Mouse (Mus musculus) liver, embryonic 15.5 days (tissue): ENCODE results near the gene Arfgap1. TPM values are rescaled to one million over a fixed set of nuclear protein-coding genes. Genes with fewer than 3 reads are reported as not detected.

Experiments
- ATAC-seq: fragments of 200-750 bp; cut with Nextera tagmentation; 2 replicates; pipeline ENCODE4 v1.8.0; 2017; ENCODE audit warnings: moderate number of reproducible peaks, mild to moderate bottlenecking, moderate library complexity; ENCODE audit not compliant: insufficient read depth
- H3K27ac ChIP-seq: fragments of 300-500 bp; sonication (generic); replicated peaks from 2 replicates; pipeline ENCODE4 v1.5.1; 2015; ENCODE audit warnings: mild to moderate bottlenecking, inconsistent platforms
- H3K27me3 ChIP-seq: fragments of 300-500 bp; sonication (generic); 2 replicates; pipeline ENCODE4 v1.6.1; 2015; ENCODE audit warnings: mild to moderate bottlenecking, inconsistent platforms
- H3K36me3 ChIP-seq: fragments of 300-500 bp; sonication (generic); replicated peaks from 2 replicates; pipeline ENCODE4 v1.6.1; 2015; ENCODE audit warnings: moderate library complexity, mild to moderate bottlenecking, inconsistent platforms
- H3K4me1 ChIP-seq: fragments of 300-500 bp; sonication (generic); replicated peaks from 2 replicates; pipeline ENCODE4 v1.6.1; 2015; ENCODE audit warnings: inconsistent platforms
- H3K4me2 ChIP-seq: fragments of 300-500 bp; sonication (generic); 2 replicates; pipeline ENCODE4 v1.6.1; 2015; ENCODE audit warnings: moderate library complexity, mild to moderate bottlenecking, inconsistent platforms
- H3K4me3 ChIP-seq: fragments of 300-500 bp; sonication (generic); replicated peaks from 2 replicates; pipeline ENCODE4 v1.5.1; 2015; ENCODE audit warnings: mild to moderate bottlenecking, inconsistent platforms
- H3K9ac ChIP-seq: fragments of 300-500 bp; sonication (generic); 2 replicates; pipeline ENCODE4 v1.6.1; 2015; ENCODE audit warnings: moderate library complexity, mild to moderate bottlenecking, inconsistent platforms
- H3K9me3 ChIP-seq: fragments of 300-500 bp; sonication (generic); replicated peaks from 2 replicates; pipeline ENCODE4 v1.6.1; 2016; ENCODE audit warnings: inconsistent platforms
- WGBS: fragments of 180-500 bp; shearing (Covaris S2); methylation state at CpG from one replicate; pipeline ENCODE4 v1.1.7; 2015; ENCODE audit warnings: mixed read lengths; ENCODE audit not compliant: insufficient replicate concordance; 5-methylcytosine and 5-hydroxymethylcytosine counted together
- polyA plus RNA-seq: library from polyadenylated mRNA; unstranded; fragments of >200 nt; fragmentation: Nextera tagmentation; extraction: Ambion mirVana; gene quantifications from 2 replicates; pipeline ENCODE4 v1.2.1, GENCODE M21; 2015

Arfgap1 gene
- polyA plus RNA-seq, 1 experiment from 2014 or later, result 32.0 TPM

- no peak for ATAC-seq
- Histone ChIP-seq H3K27ac (no peak overlapping the region), H3K4me3 (no peak overlapping the region), H3K9me3 (no peaks in the 10 kb centered on the region), H3K9ac (no peak overlapping the region), H3K4me2 (no peak overlapping the region), H3K4me1 (no peaks in the 10 kb centered on the region), H3K27me3 (peaks cover 73% of the 10 kb centered on the region), H3K36me3 (no peaks in the 10 kb centered on the region)
- 26% methylated on average over 9 of the region's 9 CpGs for WGBS
These were observed 14.3 kb upstream of the Arfgap1 start for GRCm38 (mm10) chr2:180952731-180953171.

- ATAC-seq, result no peak
- 34% methylated on average over 2 of the region's 2 CpGs for WGBS
- Histone ChIP-seq H3K27me3 (peaks cover 73% of the 10 kb centered on the region), H3K9me3 (no peaks in the 10 kb centered on the region), H3K4me3 (no peak overlapping the region), H3K27ac (no peak overlapping the region), H3K4me2 (0 out of 2 replicates have a peak overlapping the region, but pooled peaks have one; percentile 59), H3K4me1 (no peaks in the 10 kb centered on the region), H3K36me3 (no peaks in the 10 kb centered on the region), H3K9ac (no peak overlapping the region)
These were observed 13.4 kb upstream of the Arfgap1 start for GRCm38 (mm10) chr2:180953638-180954037.

DNA sequence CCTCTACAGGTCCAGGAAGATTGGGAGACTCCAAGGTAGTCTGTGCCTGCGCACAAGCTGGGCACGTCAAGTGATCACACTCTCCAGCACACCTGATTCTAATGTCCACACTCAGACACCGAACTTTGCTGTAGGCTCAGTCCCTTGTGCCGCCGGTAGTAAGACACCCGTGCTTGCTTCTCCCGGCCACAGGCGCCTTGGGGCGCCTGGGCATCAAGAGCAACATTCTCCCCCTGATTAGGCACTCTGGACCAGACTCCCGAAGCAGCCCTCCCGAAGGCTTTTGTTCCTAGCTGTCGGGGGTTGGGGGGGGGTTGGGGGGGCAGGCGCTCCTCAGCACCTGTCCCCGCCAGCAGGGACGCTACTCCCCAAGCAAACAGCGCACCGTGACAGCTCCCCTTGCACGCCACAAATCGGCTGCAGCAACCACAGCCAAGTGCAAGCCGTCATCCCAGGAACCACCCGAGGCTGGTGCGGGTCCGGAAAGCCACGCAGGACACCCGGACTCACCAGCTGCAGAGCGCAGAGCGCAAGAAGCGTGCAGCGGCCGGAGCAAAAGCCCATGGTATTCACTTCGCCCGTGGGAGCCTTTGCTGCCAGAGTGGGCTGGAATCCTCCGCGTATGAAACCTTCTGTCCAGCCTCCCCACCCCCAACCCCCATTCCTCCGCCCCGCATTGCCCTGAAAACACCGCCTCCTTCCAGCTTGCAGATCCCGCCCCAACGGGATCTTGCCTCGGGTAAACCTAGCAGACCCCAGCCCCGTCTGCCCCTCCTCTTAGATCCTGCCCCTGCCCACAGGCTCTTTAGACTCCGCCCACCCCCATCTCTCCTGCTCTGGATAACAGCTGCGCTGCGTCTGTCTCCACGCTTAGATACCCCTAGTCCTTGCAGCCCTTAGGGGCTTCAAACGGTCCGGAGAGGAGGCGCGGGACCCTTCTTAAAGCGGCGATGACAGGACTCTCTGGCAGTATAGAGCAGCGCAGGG is 12.7 kb upstream of the Arfgap1 start, which contains the start of gene Nkain4:
Gene Nkain4 (minus strand): TSS at position 639 of the 987 bp plus-strand sequence.
- Histone ChIP-seq H3K36me3 (no peaks in the 10 kb centered on the region), H3K27ac (no peak within 1 kb of the TSS), H3K4me1 (no peaks in the 10 kb centered on the region), H3K9ac (no peak within 1 kb of the TSS), H3K27me3 (peaks cover 69% of the 10 kb centered on the region), H3K4me3 (peak within 1 kb of the TSS; percentile 39), H3K4me2 (peak within 1 kb of the TSS; percentile 59), H3K9me3 (no peaks in the 10 kb centered on the region)
- 3% methylated on average over 52 of the region's 52 CpGs for WGBS
- 0 out of 2 replicates have a peak, but pooled peaks have one; percentile 40 for ATAC-seq

- 49% methylated on average over 7 of the region's 7 CpGs for WGBS
- Histone ChIP-seq H3K4me1 (peaks cover 18% of the 10 kb centered on the region), H3K27ac (no peak overlapping the region), H3K27me3 (peaks cover 25% of the 10 kb centered on the region), H3K9ac (no peak overlapping the region), H3K9me3 (no peaks in the 10 kb centered on the region), H3K4me2 (no peak overlapping the region), H3K4me3 (no peak overlapping the region), H3K36me3 (no peaks in the 10 kb centered on the region)
- no peak for ATAC-seq
These were observed 7.4 kb upstream of the Arfgap1 start for GRCm38 (mm10) chr2:180959605-180960004.

DNA sequence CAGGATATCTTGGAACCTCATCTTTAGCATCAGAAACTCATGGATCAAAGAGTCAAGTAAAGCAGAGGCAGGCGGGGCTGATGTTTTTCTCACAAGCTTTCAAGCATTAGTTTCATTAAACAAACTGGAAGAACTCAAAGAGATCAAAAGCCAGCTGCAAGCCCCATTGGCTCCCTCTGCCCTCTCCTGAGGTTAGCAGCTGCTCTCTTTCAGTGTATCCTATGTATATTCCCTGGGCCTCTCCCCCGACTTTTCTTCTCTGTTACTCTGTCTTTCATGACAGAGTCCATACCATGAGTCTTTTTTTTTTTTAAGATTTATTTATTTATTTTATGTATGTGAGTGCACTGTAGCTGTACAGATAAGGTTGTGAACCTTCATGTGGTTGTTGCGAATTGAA is 6.8 kb upstream of the Arfgap1 start:
- Histone ChIP-seq H3K9ac (no peak overlapping the region), H3K4me2 (no peak overlapping the region), H3K36me3 (no peaks in the 10 kb centered on the region), H3K4me3 (no peak overlapping the region), H3K27me3 (peaks cover 19% of the 10 kb centered on the region), H3K9me3 (no peaks in the 10 kb centered on the region), H3K4me1 (peaks cover 18% of the 10 kb centered on the region), H3K27ac (no peak overlapping the region)
- WGBS, result 44% methylated on average over 3 of the region's 3 CpGs
- ATAC-seq, result no peak

GRCm38 (mm10) chr2:180962616-180963308 is 4.3 kb upstream of the Arfgap1 start:
- H3K4me3 ChIP-seq, result no peak overlapping the region
- no peak overlapping the region for H3K27ac ChIP-seq
- no peaks in the 10 kb centered on the region for H3K9me3 ChIP-seq
- no peaks in the 10 kb centered on the region; the same call in 1 of the 2 replicates for H3K27me3 ChIP-seq
- WGBS, result 49% methylated on average over 2 of the region's 2 CpGs
- peaks cover 27% of the 10 kb centered on the region for H3K4me1 ChIP-seq
- no peaks in the 10 kb centered on the region for H3K36me3 ChIP-seq
- no peak overlapping the region for H3K9ac ChIP-seq
- H3K4me2 ChIP-seq, result no peak overlapping the region
- ATAC-seq, result no peak

GRCm38 (mm10) chr2:180963956-180964355 is 3.1 kb upstream of the Arfgap1 start:
- Histone ChIP-seq H3K4me3 (no peak overlapping the region), H3K36me3 (no peaks in the 10 kb centered on the region; the same call in 1 of the 2 replicates), H3K9me3 (no peaks in the 10 kb centered on the region), H3K4me2 (no peak overlapping the region), H3K27me3 (no peaks in the 10 kb centered on the region; the same call in 1 of the 2 replicates), H3K9ac (no peak overlapping the region), H3K27ac (no peak overlapping the region), H3K4me1 (peaks cover 39% of the 10 kb centered on the region)
- 4% methylated on average over 5 of the region's 5 CpGs for WGBS
- ATAC-seq, result no peak

GRCm38 (mm10) chr2:180966092-180966882 is 738 bp upstream of the Arfgap1 start:
- Histone ChIP-seq H3K9me3 (no peaks in the 10 kb centered on the region), H3K9ac (peak overlapping the region; percentile 90), H3K4me1 (peaks cover 46% of the 10 kb centered on the region), H3K36me3 (peaks cover 15% of the 10 kb centered on the region), H3K4me2 (peak overlapping the region; percentile 78), H3K27ac (peak overlapping the region; percentile 89), H3K4me3 (peak overlapping the region; percentile 81), H3K27me3 (no peaks in the 10 kb centered on the region)
- 0 out of 2 replicates have a peak, but pooled peaks have one; percentile 33 for ATAC-seq
- 9% methylated on average over 14 of the region's 14 CpGs for WGBS

GRCm38 (mm10) chr2:180981133-180981532 is 14.1 kb downstream of the Arfgap1 start:
- no peak for ATAC-seq
- Histone ChIP-seq H3K4me1 (no peaks in the 10 kb centered on the region), H3K9ac (no peak overlapping the region), H3K9me3 (no peaks in the 10 kb centered on the region), H3K27ac (no peak overlapping the region), H3K4me3 (no peak overlapping the region), H3K36me3 (peaks cover 64% of the 10 kb centered on the region), H3K4me2 (no peak overlapping the region), H3K27me3 (no peaks in the 10 kb centered on the region)
- WGBS, result 72% methylated on average over 6 of the region's 6 CpGs

GRCm38 (mm10) chr2:180985635-180986034 is 18.6 kb downstream of the Arfgap1 start:
- Histone ChIP-seq H3K27me3 (no peaks in the 10 kb centered on the region), H3K4me2 (no peak overlapping the region), H3K36me3 (peaks cover 19% of the 10 kb centered on the region), H3K9me3 (no peaks in the 10 kb centered on the region), H3K4me1 (no peaks in the 10 kb centered on the region), H3K9ac (no peak overlapping the region), H3K27ac (no peak overlapping the region), H3K4me3 (no peak overlapping the region)
- WGBS, result 54% methylated on average over 2 of the region's 2 CpGs
- ATAC-seq, result no peak
